In the genomic region with DNA sequence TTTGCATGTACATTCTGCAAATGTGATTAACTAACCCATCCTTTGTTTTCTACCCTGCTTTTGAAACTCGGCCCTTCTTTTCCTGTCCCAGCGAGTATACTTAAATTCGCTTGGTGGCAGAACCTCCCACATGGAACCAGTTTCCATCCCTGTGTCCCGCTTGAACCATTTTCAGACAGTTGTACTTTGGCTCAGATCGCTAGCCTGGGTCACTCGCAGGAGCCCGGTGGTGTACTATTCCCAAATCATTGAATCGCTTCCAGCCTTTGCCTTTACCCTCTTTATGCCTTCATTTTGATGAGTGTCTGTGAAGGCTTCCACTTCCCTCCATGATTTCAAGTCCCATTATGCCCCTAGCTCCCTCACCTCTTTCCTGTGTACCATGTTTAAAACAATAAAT, we compare ENCODE assay signal across 20 mouse cellular contexts. TPM values are rescaled to one million over a fixed set of nuclear protein-coding genes. Genes with fewer than 3 reads are reported as not detected.
DNase-seq lines count a peak whose midpoint lies in the region; ATAC-seq lines count a peak whose summit lies in the region.
"Had no signal": no experiment of that assay in that cellular context is flagged by ENCODE, and none has a peak within 500 bp of the region (broad histone marks: within the 10 kb centered on the region; RNA-seq: fewer than 3 reads in every experiment).

No protein-coding gene starts in this region.

- H3K9me3 ChIP-seq in forebrain, embryonic 12.5 days = no peaks in the 10 kb centered on the region
- no peaks in the 10 kb centered on the region for H3K9me3 ChIP-seq in forebrain, embryonic 10.5 days
- H3K9me3 ChIP-seq in hindbrain, embryonic 10.5 days = no peaks in the 10 kb centered on the region
- H3K9me3 ChIP-seq in hindbrain, embryonic 15.5 days = no peaks in the 10 kb centered on the region
- no peaks in the 10 kb centered on the region for H3K9me3 ChIP-seq in midbrain, embryonic 15.5 days
- H3K9me3 ChIP-seq in intestine, embryonic 15.5 days = no peaks in the 10 kb centered on the region
- H3K9me3 ChIP-seq: embryonic facial prominence, embryonic 10.5 days; liver, embryonic 12.5 days; lung, embryonic 15.5 days had no signal

- H3K36me3 ChIP-seq in forebrain, embryonic 12.5 days (replicated peaks) = no peaks in the 10 kb centered on the region
- no peaks in the 10 kb centered on the region for H3K36me3 ChIP-seq in forebrain, embryonic 10.5 days (replicated peaks)
- H3K36me3 ChIP-seq in hindbrain, embryonic 10.5 days = no peaks in the 10 kb centered on the region
- H3K36me3 ChIP-seq in hindbrain, embryonic 15.5 days = no peaks in the 10 kb centered on the region
- H3K36me3 ChIP-seq in midbrain, embryonic 15.5 days (replicated peaks) = no peaks in the 10 kb centered on the region
- no peaks in the 10 kb centered on the region for H3K36me3 ChIP-seq in intestine, embryonic 15.5 days
- H3K36me3 ChIP-seq: embryonic facial prominence, embryonic 10.5 days; liver, embryonic 12.5 days; lung, embryonic 15.5 days had no signal

- H3K4me2 ChIP-seq in forebrain, embryonic 12.5 days = no peak overlapping the region
- H3K4me2 ChIP-seq in hindbrain, embryonic 15.5 days = peak overlapping the region; percentile 90
- H3K4me2 ChIP-seq in midbrain, embryonic 15.5 days = peak overlapping the region; percentile 83
- H3K4me2 ChIP-seq in intestine, embryonic 15.5 days (replicated peaks) = no peak overlapping the region
- H3K4me2 ChIP-seq: heart, embryonic 11.5 days; liver, embryonic 12.5 days; lung, embryonic 15.5 days had no signal

- DNase-seq in forebrain, embryonic 10.5 days (ENCODE audit: extremely low spot score, low spot score) = no peak
- no peak for DNase-seq in hindbrain, embryonic 10.5 days (ENCODE audit: low spot score)
- DNase-seq in thymus, postnatal 36 days = no peak
- DNase-seq: adrenal gland, postnatal 14 days; B cell, adult 2 months; gastrocnemius, postnatal 36 days; heart, postnatal 14 days; kidney, adult 11 months; right cerebral cortex, adult 18-20 months had no signal

- no peak overlapping the region for H3K9ac ChIP-seq in forebrain, embryonic 12.5 days
- H3K9ac ChIP-seq in hindbrain, embryonic 15.5 days = no peak overlapping the region
- H3K9ac ChIP-seq in midbrain, embryonic 15.5 days = no peak overlapping the region
- H3K9ac ChIP-seq in intestine, embryonic 15.5 days = no peak overlapping the region
- H3K9ac ChIP-seq: liver, embryonic 12.5 days; lung, embryonic 15.5 days had no signal

- 62% methylated on average over 8 of the region's 8 CpGs for WGBS in forebrain, embryonic 12.5 days
- WGBS in forebrain, embryonic 10.5 days = 62% methylated on average over 8 of the region's 8 CpGs
- WGBS in hindbrain, embryonic 10.5 days = 66% methylated on average over 8 of the region's 8 CpGs
- 64% methylated on average over 8 of the region's 8 CpGs for WGBS in hindbrain, embryonic 15.5 days
- 54% methylated on average over 8 of the region's 8 CpGs for WGBS in midbrain, embryonic 15.5 days
- WGBS in intestine, embryonic 15.5 days = 74% methylated on average over 8 of the region's 8 CpGs

- no peak for ATAC-seq in forebrain, embryonic 12.5 days (ENCODE audit: low FRiP score)
- ATAC-seq in hindbrain, embryonic 15.5 days (ENCODE audit: low FRiP score, low read depth) = no peak
- no peak for ATAC-seq in midbrain, embryonic 15.5 days (replicated peaks)
- ATAC-seq in activated CD4-positive, CD25-positive, alpha-beta regulatory T cell, adult 4 months = no peak
- no peak for ATAC-seq in intestine, embryonic 15.5 days
- ATAC-seq: liver, embryonic 12.5 days had no signal

- H3K4me1 ChIP-seq in forebrain, embryonic 12.5 days = peaks cover 52% of the 10 kb centered on the region
- peaks cover 46% of the 10 kb centered on the region for H3K4me1 ChIP-seq in forebrain, embryonic 10.5 days
- H3K4me1 ChIP-seq in hindbrain, embryonic 10.5 days (replicated peaks) = peaks cover 61% of the 10 kb centered on the region
- H3K4me1 ChIP-seq in hindbrain, embryonic 15.5 days (replicated peaks) = peaks cover 36% of the 10 kb centered on the region
- peaks cover 44% of the 10 kb centered on the region for H3K4me1 ChIP-seq in midbrain, embryonic 15.5 days
- peaks cover 30% of the 10 kb centered on the region for H3K4me1 ChIP-seq in intestine, embryonic 15.5 days (replicated peaks)

- H3K27ac ChIP-seq in forebrain, embryonic 12.5 days = no peak overlapping the region
- H3K27ac ChIP-seq in forebrain, embryonic 10.5 days = no peak overlapping the region
- no peak overlapping the region for H3K27ac ChIP-seq in hindbrain, embryonic 10.5 days
- no peak overlapping the region for H3K27ac ChIP-seq in hindbrain, embryonic 15.5 days (replicated peaks)
- no peak overlapping the region for H3K27ac ChIP-seq in midbrain, embryonic 15.5 days
- no peak overlapping the region for H3K27ac ChIP-seq in intestine, embryonic 15.5 days
- H3K27ac ChIP-seq: embryonic facial prominence, embryonic 10.5 days; kidney, postnatal 0 days; liver, embryonic 12.5 days; lung, embryonic 15.5 days; macrophage had no signal

- H3K4me3 ChIP-seq in forebrain, embryonic 12.5 days (replicated peaks) = peak overlapping the region; percentile 69; the same call in 1 of the 2 replicates
- H3K4me3 ChIP-seq in forebrain, embryonic 10.5 days = no peak overlapping the region
- peak overlapping the region; percentile 70; the same call in 1 of the 2 replicates for H3K4me3 ChIP-seq in hindbrain, embryonic 10.5 days
- H3K4me3 ChIP-seq in hindbrain, embryonic 15.5 days = peak overlapping the region; percentile 84
- H3K4me3 ChIP-seq in midbrain, embryonic 15.5 days = no peak overlapping the region
- H3K4me3 ChIP-seq in intestine, embryonic 15.5 days (replicated peaks) = no peak overlapping the region
- H3K4me3 ChIP-seq: liver, embryonic 12.5 days; lung, embryonic 15.5 days had no signal

- peaks cover 60% of the 10 kb centered on the region for H3K27me3 ChIP-seq in forebrain, embryonic 12.5 days
- H3K27me3 ChIP-seq in forebrain, embryonic 10.5 days (ENCODE audit: poor library complexity, severe bottlenecking) = peaks cover 73% of the 10 kb centered on the region
- H3K27me3 ChIP-seq in hindbrain, embryonic 10.5 days (ENCODE audit: insufficient read depth, poor library complexity, severe bottlenecking) = peaks cover 67% of the 10 kb centered on the region
- H3K27me3 ChIP-seq in hindbrain, embryonic 15.5 days = peaks cover 17% of the 10 kb centered on the region; the same call in 1 of the 2 replicates
- peaks cover 17% of the 10 kb centered on the region for H3K27me3 ChIP-seq in midbrain, embryonic 15.5 days (replicated peaks)
- peaks cover 64% of the 10 kb centered on the region for H3K27me3 ChIP-seq in intestine, embryonic 15.5 days (replicated peaks)

RNA-seq across cellular contexts. Expression of a gene that starts 2.0 kb away (rescaled TPM):
- polyA plus RNA-seq in forebrain, embryonic 12.5 days (2016; fragmentation: Nextera tagmentation; extraction: Ambion mirVana) = 8.3 and 10.0 TPM in 2 replicates
- polyA plus RNA-seq in forebrain, embryonic 10.5 days (2016; fragmentation: Nextera tagmentation; extraction: Ambion mirVana) = 1.5 TPM in 2 replicates
- 3.6 and 11.7 TPM in 2 replicates for polyA plus RNA-seq in hindbrain, embryonic 10.5 days (2016; fragmentation: Nextera tagmentation; extraction: Ambion mirVana)
- polyA plus RNA-seq in hindbrain, embryonic 15.5 days (2015; fragmentation: Nextera tagmentation; extraction: Ambion mirVana) = 34.4 and 37.0 TPM in 2 replicates
- polyA plus RNA-seq in midbrain, embryonic 15.5 days (2015; fragmentation: Nextera tagmentation; extraction: Ambion mirVana) = 13.1 and 13.8 TPM in 2 replicates
- polyA plus RNA-seq in activated CD4-positive, CD25-positive, alpha-beta regulatory T cell, adult 4 months (2017; shearing (Covaris generic)) = under 1 TPM in 1 of 2 experiments, not detected in 1; 0.19 TPM
- 0.09 and 0.23 TPM in 2 replicates for polyA plus RNA-seq in intestine, embryonic 15.5 days (2015; fragmentation: Nextera tagmentation; extraction: Ambion mirVana)
- polyA plus RNA-seq: liver, embryonic 12.5 days; lung, embryonic 15.5 days; macrophage had no signal

Comparison
In these comparisons a context has a peak if more than half of its experiments do, and no peak if none do; other contexts are left out.
1. H3K4me3 ChIP-seq: peak in forebrain, embryonic 12.5 days (single experiment), hindbrain, embryonic 10.5 days (single experiment) and hindbrain, embryonic 15.5 days (single experiment); none in forebrain, embryonic 10.5 days (single experiment), midbrain, embryonic 15.5 days (single experiment) and intestine, embryonic 15.5 days (single experiment).
2. H3K4me2 ChIP-seq: peak in hindbrain, embryonic 15.5 days (single experiment) and midbrain, embryonic 15.5 days (single experiment); none in forebrain, embryonic 12.5 days (single experiment) and intestine, embryonic 15.5 days (single experiment).